Mouse (Mus musculus) neural tube, embryonic 13.5 days (tissue): ENCODE results near the gene Lmf2. TPM values are rescaled to one million over a fixed set of nuclear protein-coding genes. Genes with fewer than 3 reads are reported as not detected.

Experiments
- ATAC-seq: fragments of 200-750 bp; cut with Nextera tagmentation; 2 replicates; pipeline ENCODE4 v1.8.0; 2017; ENCODE audit warnings: low read depth, mild to moderate bottlenecking, moderate TSS enrichment, moderate library complexity
- H3K27ac ChIP-seq: fragments of 300-500 bp; sonication (generic); replicated peaks from 2 replicates; pipeline ENCODE4 v1.5.1; 2015; ENCODE audit warnings: moderate library complexity, mild to moderate bottlenecking, inconsistent platforms
- H3K27me3 ChIP-seq: fragments of 300-500 bp; sonication (generic); 2 replicates; pipeline ENCODE4 v1.6.1; 2015; ENCODE audit warnings: mild to moderate bottlenecking, inconsistent platforms
- H3K36me3 ChIP-seq: fragments of 300-500 bp; sonication (generic); 2 replicates; pipeline ENCODE4 v1.6.1; 2015; ENCODE audit warnings: mild to moderate bottlenecking, inconsistent platforms
- H3K4me1 ChIP-seq: fragments of 300-500 bp; sonication (generic); replicated peaks from 2 replicates; pipeline ENCODE4 v1.6.1; 2015; ENCODE audit warnings: inconsistent platforms
- H3K4me2 ChIP-seq: fragments of 300-500 bp; sonication (generic); 2 replicates; pipeline ENCODE4 v1.6.1; 2015; ENCODE audit warnings: inconsistent platforms, mild to moderate bottlenecking, moderate library complexity
- H3K4me3 ChIP-seq: fragments of 300-500 bp; sonication (generic); 2 replicates; pipeline ENCODE4 v1.5.1; 2015; ENCODE audit warnings: mild to moderate bottlenecking, inconsistent platforms
- H3K9ac ChIP-seq: fragments of 300-500 bp; sonication (generic); 2 replicates; pipeline ENCODE4 v1.6.1; 2015; ENCODE audit warnings: moderate library complexity, mild to moderate bottlenecking, inconsistent platforms
- H3K9me3 ChIP-seq: fragments of 300-500 bp; sonication (generic); 2 replicates; pipeline ENCODE4 v1.6.1; 2016; ENCODE audit warnings: inconsistent platforms
- WGBS: fragments of 180-500 bp; shearing (Covaris S2); methylation state at CpG from one replicate; pipeline ENCODE4 v1.1.7; 2015; 5-methylcytosine and 5-hydroxymethylcytosine counted together
- polyA plus RNA-seq: library from polyadenylated mRNA; unstranded; fragments of >200 nt; fragmentation: Nextera tagmentation; extraction: Ambion mirVana; gene quantifications from 2 replicates; pipeline ENCODE4 v1.2.1, GENCODE M21; 2015

The Lmf2 gene
- polyA plus RNA-seq, 1 experiment from 2014 or later, result 34.1 TPM

- H3K9me3 ChIP-seq, result no peaks in the 10 kb centered on the region
- no peaks in the 10 kb centered on the region for H3K36me3 ChIP-seq
- peak overlapping the region; percentile 52 for H3K9ac ChIP-seq
- peak overlapping the region; percentile 59 for H3K4me2 ChIP-seq
- WGBS, result 12% methylated on average over 46 of the region's 46 CpGs
- peak overlapping the region; percentile 36 for H3K4me3 ChIP-seq
- peaks cover 69% of the 10 kb centered on the region for H3K27me3 ChIP-seq
- ATAC-seq, result no peak
- no peak overlapping the region for H3K27ac ChIP-seq
- H3K4me1 ChIP-seq, result peaks cover 32% of the 10 kb centered on the region
Measured at GRCm38 (mm10) chr15:89377938-89378828, 22.7 kb upstream of the Lmf2 start.

- peaks cover 4% of the 10 kb centered on the region for H3K36me3 ChIP-seq
- H3K4me1 ChIP-seq, result peaks cover 40% of the 10 kb centered on the region
- H3K27me3 ChIP-seq, result peaks cover 62% of the 10 kb centered on the region
- WGBS, result 6% methylated on average over 18 of the region's 18 CpGs
- no peak overlapping the region for H3K27ac ChIP-seq
- no peak overlapping the region for H3K4me3 ChIP-seq
- H3K9ac ChIP-seq, result no peak overlapping the region
- no peak overlapping the region for H3K4me2 ChIP-seq
- no peak for ATAC-seq
- no peaks in the 10 kb centered on the region for H3K9me3 ChIP-seq
Measured at GRCm38 (mm10) chr15:89377362-89377761, 21.9 kb upstream of the Lmf2 start.

- 27% methylated on average over 16 of the region's 16 CpGs for WGBS
Measured at GRCm38 (mm10) chr15:89376957-89377356, 21.5 kb upstream of the Lmf2 start, which contains the start of gene Tymp. Gene Tymp, minus strand, starts transcription at chr15:89377039.

GRCm38 (mm10) chr15:89376040-89376439 is 20.6 kb upstream of the Lmf2 start:
- Histone ChIP-seq H3K9me3 (no peaks in the 10 kb centered on the region), H3K36me3 (peaks cover 18% of the 10 kb centered on the region), H3K27ac (no peak overlapping the region), H3K4me3 (no peak overlapping the region), H3K4me2 (no peak overlapping the region), H3K4me1 (peaks cover 40% of the 10 kb centered on the region), H3K9ac (no peak overlapping the region), H3K27me3 (peaks cover 60% of the 10 kb centered on the region)
- ATAC-seq, result no peak
- 78% methylated on average over 7 of the region's 7 CpGs for WGBS

More at GRCm38 (mm10) chr15:89376957-89377356, 21.5 kb upstream of the Lmf2 start, which contains the start of gene Tymp:
- Histone ChIP-seq H3K27ac (no peak within 1 kb of the TSS), H3K27me3 (peaks cover 62% of the 10 kb centered on the region), H3K4me1 (peaks cover 40% of the 10 kb centered on the region), H3K9ac (no peak within 1 kb of the TSS), H3K36me3 (peaks cover 8% of the 10 kb centered on the region), H3K4me2 (no peak within 1 kb of the TSS), H3K4me3 (no peak within 1 kb of the TSS), H3K9me3 (no peaks in the 10 kb centered on the region)
- no peak for ATAC-seq

GRCm38 (mm10) chr15:89374801-89375534 is 19.5 kb upstream of the Lmf2 start:
- Histone ChIP-seq H3K27me3 (peaks cover 50% of the 10 kb centered on the region), H3K4me2 (no peak overlapping the region), H3K4me1 (peaks cover 40% of the 10 kb centered on the region), H3K4me3 (0 out of 2 replicates have a peak overlapping the region, but pooled peaks have one; percentile 62), H3K9ac (no peak overlapping the region), H3K27ac (no peak overlapping the region), H3K36me3 (peaks cover 28% of the 10 kb centered on the region), H3K9me3 (no peaks in the 10 kb centered on the region)
- ATAC-seq, result no peak
- 92% methylated on average over 17 of the region's 17 CpGs for WGBS

- peak overlapping the region; percentile 94 for H3K27ac ChIP-seq
- peak overlapping the region; percentile 62 for H3K4me3 ChIP-seq
- H3K4me2 ChIP-seq, result peak overlapping the region; percentile 73
- H3K27me3 ChIP-seq, result peaks cover 43% of the 10 kb centered on the region
- peaks cover 35% of the 10 kb centered on the region for H3K36me3 ChIP-seq
- no peaks in the 10 kb centered on the region for H3K9me3 ChIP-seq
- ATAC-seq, result no peak
- WGBS, result 47% methylated on average over 9 of the region's 9 CpGs
- peaks cover 37% of the 10 kb centered on the region for H3K4me1 ChIP-seq
- H3K9ac ChIP-seq, result peak overlapping the region; percentile 80
Measured at GRCm38 (mm10) chr15:89374340-89374739, 18.9 kb upstream of the Lmf2 start.

GRCm38 (mm10) chr15:89373762-89374248 is 18.3 kb upstream of the Lmf2 start, which contains the start of gene Sco2:
Gene Sco2, minus strand, starts transcription at chr15:89373846.
- under 1% methylated on average over 42 of the region's 42 CpGs for WGBS
- Histone ChIP-seq H3K27ac (peak within 1 kb of the TSS; percentile 94), H3K9ac (peak within 1 kb of the TSS; percentile 80), H3K4me1 (peaks cover 32% of the 10 kb centered on the region), H3K4me2 (peak within 1 kb of the TSS; percentile 73), H3K27me3 (peaks cover 38% of the 10 kb centered on the region), H3K9me3 (no peaks in the 10 kb centered on the region), H3K36me3 (peaks cover 40% of the 10 kb centered on the region), H3K4me3 (peak within 1 kb of the TSS; percentile 62)
- peak; percentile 88 for ATAC-seq

- Histone ChIP-seq H3K36me3 (peaks cover 46% of the 10 kb centered on the region), H3K4me2 (peak overlapping the region; percentile 73), H3K4me1 (peaks cover 26% of the 10 kb centered on the region), H3K27ac (peak overlapping the region; percentile 94), H3K9ac (peak overlapping the region; percentile 80), H3K27me3 (peaks cover 32% of the 10 kb centered on the region), H3K9me3 (no peaks in the 10 kb centered on the region), H3K4me3 (peak overlapping the region; percentile 62)
- peak; percentile 87 for ATAC-seq
- WGBS, result 1% methylated on average over 35 of the region's 35 CpGs
Measured at GRCm38 (mm10) chr15:89373027-89373761, 17.7 kb upstream of the Lmf2 start.

GRCm38 (mm10) chr15:89372536-89372935 is 17.1 kb upstream of the Lmf2 start:
- WGBS, result 84% methylated on average over 7 of the region's 7 CpGs
- H3K27ac ChIP-seq, result no peak overlapping the region
- H3K27me3 ChIP-seq, result peaks cover 25% of the 10 kb centered on the region
- no peaks in the 10 kb centered on the region for H3K9me3 ChIP-seq
- H3K4me2 ChIP-seq, result peak overlapping the region; percentile 73
- no peak for ATAC-seq
- H3K4me3 ChIP-seq, result peak overlapping the region; percentile 62
- peaks cover 24% of the 10 kb centered on the region for H3K4me1 ChIP-seq
- peak overlapping the region; percentile 80; the same call in 1 of the 2 replicates for H3K9ac ChIP-seq
- H3K36me3 ChIP-seq, result peaks cover 53% of the 10 kb centered on the region

GRCm38 (mm10) chr15:89372068-89372467 is 16.6 kb upstream of the Lmf2 start:
- H3K4me1 ChIP-seq, result peaks cover 19% of the 10 kb centered on the region
- H3K36me3 ChIP-seq, result peaks cover 57% of the 10 kb centered on the region
- no peak overlapping the region for H3K27ac ChIP-seq
- H3K9ac ChIP-seq, result no peak overlapping the region
- peaks cover 21% of the 10 kb centered on the region for H3K27me3 ChIP-seq
- no peak for ATAC-seq
- no peak overlapping the region for H3K4me2 ChIP-seq
- no peak overlapping the region for H3K4me3 ChIP-seq
- 88% methylated on average over 13 of the region's 13 CpGs for WGBS
- no peaks in the 10 kb centered on the region for H3K9me3 ChIP-seq

- Histone ChIP-seq H3K4me1 (no peaks in the 10 kb centered on the region), H3K4me2 (no peak overlapping the region), H3K9ac (no peak overlapping the region), H3K27me3 (no peaks in the 10 kb centered on the region), H3K27ac (no peak overlapping the region), H3K9me3 (no peaks in the 10 kb centered on the region), H3K4me3 (no peak overlapping the region), H3K36me3 (peaks cover 98% of the 10 kb centered on the region)
- ATAC-seq, result no peak
- 91% methylated on average over 4 of the region's 4 CpGs for WGBS
Measured at GRCm38 (mm10) chr15:89365141-89365551, 9.7 kb upstream of the Lmf2 start.
